Mouse (Mus musculus) layer of hippocampus, postnatal 14 days (tissue): Measurements from ENCODE around the gene Trdn. TPM values are rescaled to one million over a fixed set of nuclear protein-coding genes. Genes with fewer than 3 reads are reported as not detected.

Source experiments
- DNase-seq, 2 experiments: peaks; one replicate each; pipeline ENCODE4 v3.0.0; 2021 to 2022; ENCODE audit warnings: low spot score in 2 of 2, mixed read lengths in 1 of 2
- total RNA-seq, 2 experiments: library from RNA; stranded (reverse); gene quantifications; 2 replicates each; pipeline ENCODE4 v1.2.3; 2021

Trdn gene
- total RNA-seq, 2 experiments from 2014 or later = not detected

GRCm38 (mm10) chr10:33370534-33370933 lies 290.2 kb downstream of the Trdn start:
- no peak for DNase-seq

DNA sequence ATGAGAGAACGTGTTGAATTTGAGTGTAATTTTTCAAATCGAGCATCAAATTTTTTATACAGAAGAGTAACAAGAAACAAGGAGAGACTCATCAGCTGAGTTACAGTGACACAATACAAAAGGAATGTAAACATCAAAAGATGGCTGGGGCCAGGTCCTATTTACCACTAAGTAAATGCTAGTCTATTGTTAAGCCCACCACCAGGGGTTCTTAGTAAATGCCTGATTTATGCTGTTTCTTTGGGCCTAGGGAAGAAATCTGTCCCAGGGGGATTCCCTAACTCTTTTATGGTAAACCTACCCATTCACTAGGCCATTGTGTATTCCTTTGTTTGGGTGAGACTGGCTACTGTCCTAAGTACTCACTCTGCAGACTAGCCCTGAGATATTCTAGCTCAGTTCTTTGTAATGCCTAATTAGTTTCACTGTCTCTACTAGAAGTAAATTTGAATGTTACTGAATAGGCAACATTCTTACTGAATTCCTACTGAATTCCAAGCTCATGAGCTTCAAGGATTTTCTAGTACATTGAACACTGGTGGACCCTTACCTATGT lies 295.2 kb downstream of the Trdn start:
- no peak for DNase-seq

Other genes with a start within 250 kb of the Trdn start
- gene Nkain2, start 190.1 kb upstream of the Trdn start, total RNA-seq = 10 to 100 TPM; 27.7 to 30.0 TPM